Mouse (Mus musculus): ENCODE measurements around the gene Pibf1. TPM values are rescaled to one million over a fixed set of nuclear protein-coding genes. Genes with fewer than 3 reads are reported as not detected.
A peak's percentile ranks its signal among the peaks of the same experiment; 100 is the strongest.

The Pibf1 gene
- total and polyA plus RNA-seq, 3 experiments = 8.4 to 11.0 TPM; not detected in 1

DNA sequence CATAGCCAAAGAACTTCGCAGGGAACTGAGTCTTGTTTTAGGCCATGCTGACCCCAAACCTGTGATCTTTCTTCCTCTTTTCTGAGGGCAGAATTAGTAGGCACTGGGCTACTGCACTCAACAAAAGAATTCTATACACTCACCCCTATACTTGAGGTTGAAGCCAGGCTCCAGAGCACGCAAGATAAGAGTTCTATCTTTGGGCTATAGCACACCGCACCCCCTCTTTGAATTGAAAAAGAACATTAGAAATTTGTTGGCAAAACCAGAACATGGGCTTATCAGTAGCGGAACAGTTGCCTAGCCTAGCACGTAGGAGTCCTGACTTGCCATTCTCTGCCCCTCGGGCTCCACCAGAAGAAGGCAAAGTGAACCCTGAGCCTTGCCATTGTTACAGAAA, 164.6 kb downstream of the Pibf1 start:
- Histone ChIP-seq H3K9ac (ENCODE audit: control insufficient read depth, low read depth, low read length, poor library complexity, severe bottlenecking) (peak overlapping the region; percentile 52), H3K36me3 (ENCODE audit: control insufficient read depth in 1 of 2, insufficient read depth in 2 of 2, low read length in 2 of 2) (peaks cover 0 to 14% of the 10 kb centered on the region in 2 experiments; a peak in 2 of 4 replicates), H3K9me3 (replicated peaks; ENCODE audit: insufficient read depth, low read length) (no peaks in the 10 kb centered on the region), H3K4me1 (ENCODE audit: control insufficient read depth in 1 of 2, insufficient read depth in 2 of 2, low read length in 2 of 2) (peaks cover 8 to 16% of the 10 kb centered on the region in 2 experiments), H3K27me3 (ENCODE audit: control insufficient read depth in 1 of 2, insufficient read depth in 2 of 2, low read length in 2 of 2) (no peaks in the 10 kb centered on the region), H3K4me3 (ENCODE audit: control insufficient read depth in 1 of 2, insufficient read depth in 1 of 2, low read depth in 2 of 2, low read length in 2 of 2) (peak overlapping the region; percentile 42 to 48), H3K27ac (ENCODE audit: control insufficient read depth, low read depth, low read length) (peak overlapping the region; percentile 94), H3K79me2 (ENCODE audit: control insufficient read depth, insufficient read depth, low read length, poor library complexity) (no peaks in the 10 kb centered on the region)
- peak; percentile 67 for TF ChIP-seq TBP (IDR thresholded peaks at IDR 0.05; ENCODE audit: low read depth, low read length)
- TF ChIP-seq JUND (IDR thresholded peaks at IDR 0.05; ENCODE audit: low read depth, low read length) = 0 out of 2 replicates have a peak, but pooled peaks have one; percentile 51
- peak; percentile 32; the same call in 1 of the 2 replicates for TF ChIP-seq ELF1 (IDR thresholded peaks at IDR 0.05; ENCODE audit: low read depth, low read length)
- TF ChIP-seq POLR2A (IDR thresholded peaks at IDR 0.05; ENCODE audit: control insufficient read depth in 1 of 2, insufficient read depth in 1 of 2, low read depth in 1 of 2, low read length in 2 of 2, poor library complexity in 1 of 2) = peak in 1 of 2 experiments; percentile 24; a peak in 1 of 4 replicates
- TF ChIP-seq HCFC1 (IDR thresholded peaks at IDR 0.05; ENCODE audit: low read depth, low read length) = peak; percentile 62
- peak; percentile 88; the same call in 1 of the 2 replicates for TF ChIP-seq MEF2A (IDR thresholded peaks at IDR 0.05; ENCODE audit: extremely low read depth, insufficient replicate concordance, low read depth, low read length, poor library complexity, severe bottlenecking)
- peak; percentile 64 for TF ChIP-seq MAX (IDR thresholded peaks at IDR 0.05; ENCODE audit: low read length)
- TF ChIP-seq TCF12 (IDR thresholded peaks at IDR 0.05; ENCODE audit: low read depth, low read length) = peak; percentile 93
- peak; percentile 33; the same call in 1 of the 2 replicates for TF ChIP-seq MXI1 (IDR thresholded peaks at IDR 0.05; ENCODE audit: low read depth, low read length)
- no peak for TF ChIP-seq ZMIZ1 (IDR thresholded peaks at IDR 0.05; ENCODE audit: low read depth, low read length)
- TF ChIP-seq ZNF384 (IDR thresholded peaks at IDR 0.05; ENCODE audit: low read depth, low read length) = peak; percentile 54; the same call in 1 of the 2 replicates
- no peak for TF ChIP-seq RAD21 (IDR thresholded peaks at IDR 0.05; ENCODE audit: low read depth, low read length)
- TF ChIP-seq EP300 (IDR thresholded peaks at IDR 0.05; ENCODE audit: low read depth in 1 of 2, low read length in 2 of 2) = peak; percentile 93 to 94
- TF ChIP-seq BHLHE40 (IDR thresholded peaks at IDR 0.05; ENCODE audit: borderline replicate concordance, low read depth, low read length) = peak; percentile 68
- no peak for TF ChIP-seq POLR2AphosphoS5 (IDR thresholded peaks at IDR 0.05; ENCODE audit: borderline replicate concordance, low read depth, low read length)
- peak; percentile 51; the same call in 1 of the 2 replicates for TF ChIP-seq MAFK (IDR thresholded peaks at IDR 0.05; ENCODE audit: borderline replicate concordance, low read depth, low read length)
- peak; percentile 97 for TF ChIP-seq GATA1 (IDR thresholded peaks at IDR 0.05; ENCODE audit: low read depth, low read length)
- peak; percentile 83 for TF ChIP-seq ETS1 (IDR thresholded peaks at IDR 0.05; ENCODE audit: low read depth, low read length)
- no peak for TF ChIP-seq GABPA (IDR thresholded peaks at IDR 0.05; ENCODE audit: low read depth, low read length)
- peak; percentile 86; the same call in 1 of the 2 replicates for TF ChIP-seq RCOR1 (IDR thresholded peaks at IDR 0.05; ENCODE audit: low read depth, low read length)
- peak; percentile 70 for TF ChIP-seq SIN3A (IDR thresholded peaks at IDR 0.05; ENCODE audit: low read length)
- no peak for TF ChIP-seq CTCF (IDR thresholded peaks at IDR 0.05 in 2 of 3, conservative IDR thresholded peaks at IDR 0.05 in 1 of 3; ENCODE audit: control insufficient read depth in 1 of 3, insufficient read depth in 1 of 3, low read depth in 2 of 3, low read length in 3 of 3, poor library complexity in 1 of 3, severe bottlenecking in 1 of 3)
- peak; percentile 89 for TF ChIP-seq TAL1 (IDR thresholded peaks at IDR 0.05; ENCODE audit: low read length)
- peak; percentile 47; the same call in 1 of the 2 replicates for TF ChIP-seq NELFE (IDR thresholded peaks at IDR 0.05; ENCODE audit: low read depth, low read length)
- peak; percentile 93 for DNase-seq (ENCODE audit: low read depth, low spot score)
